Mouse (Mus musculus) MN1 (cell line): ENCODE results near the gene Rab34.

ENCODE experiments used
- DNase-seq: peaks from one replicate; pipeline ENCODE4 v3.0.0-alpha.2; 2016; ENCODE audit warnings: low spot score

Gene Rab34

DNA sequence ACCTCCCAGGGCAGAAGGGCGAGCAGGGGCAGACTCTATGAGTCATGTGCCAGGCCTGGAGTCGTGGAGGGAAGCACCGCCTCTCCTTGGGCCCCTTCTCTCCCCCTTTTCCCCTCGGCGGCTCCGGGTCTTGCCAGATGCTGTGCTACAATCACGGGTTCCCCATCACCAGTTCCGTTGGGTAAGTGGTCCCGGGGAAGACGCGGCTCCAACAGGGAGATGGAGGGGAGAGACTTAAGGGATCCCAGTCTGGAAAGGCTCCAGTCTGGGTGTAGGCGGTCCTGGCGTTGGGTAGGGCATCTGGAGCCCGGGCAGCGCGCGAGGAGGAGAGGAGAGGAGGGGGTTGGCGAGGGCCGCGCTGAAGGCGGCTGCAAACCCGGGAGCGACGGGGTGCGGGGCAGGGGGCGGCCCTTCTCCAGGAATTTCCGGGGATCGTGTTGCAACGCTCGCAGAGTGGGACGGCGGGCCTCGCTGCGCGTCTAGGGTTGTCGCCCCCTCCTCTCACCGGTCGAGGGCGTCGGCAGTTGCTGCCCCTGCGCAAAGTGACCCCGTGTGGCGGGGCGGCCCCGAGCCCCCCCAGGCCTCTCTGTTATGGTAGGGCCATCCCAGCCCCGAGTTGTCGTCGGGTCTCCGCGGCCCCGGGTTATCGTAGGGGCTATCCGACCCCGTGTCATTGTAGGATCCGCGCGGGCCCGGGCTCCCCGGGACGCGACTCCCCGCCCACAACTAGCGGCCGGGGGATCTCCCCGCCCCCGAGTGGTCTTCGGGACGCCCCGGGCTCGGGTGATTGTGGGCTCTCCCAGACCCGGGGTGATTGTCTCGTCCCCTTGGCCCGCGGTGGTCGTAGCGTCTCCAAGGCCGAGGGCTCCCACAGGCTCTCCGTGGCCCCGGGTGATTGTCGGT lies at the start of gene Rab34:
TSS of gene Rab34 (plus strand) at position 100 of the 903 bp plus-strand sequence.
- DNase-seq, result peak; percentile 84

DNA sequence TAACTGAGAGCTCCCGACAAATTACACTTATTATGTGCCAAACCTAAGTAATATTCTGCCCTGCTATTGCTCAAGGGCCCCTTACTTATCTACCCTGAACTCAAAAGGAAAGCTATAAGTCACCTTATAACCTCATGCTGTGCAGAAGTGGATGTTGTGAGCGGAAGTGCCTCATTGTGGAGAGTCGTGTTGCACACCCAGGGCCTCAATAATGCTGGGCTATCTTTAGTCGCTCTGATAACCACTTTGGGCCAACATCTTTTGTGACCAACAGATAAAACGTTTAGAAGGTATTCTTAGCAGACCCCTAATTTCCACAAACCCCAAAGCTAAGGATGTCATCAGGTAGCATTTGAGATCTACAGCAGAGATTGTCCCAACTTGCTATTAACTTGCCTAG lies 47.6 kb upstream of the Rab34 start:
- DNase-seq, result no peak

DNA sequence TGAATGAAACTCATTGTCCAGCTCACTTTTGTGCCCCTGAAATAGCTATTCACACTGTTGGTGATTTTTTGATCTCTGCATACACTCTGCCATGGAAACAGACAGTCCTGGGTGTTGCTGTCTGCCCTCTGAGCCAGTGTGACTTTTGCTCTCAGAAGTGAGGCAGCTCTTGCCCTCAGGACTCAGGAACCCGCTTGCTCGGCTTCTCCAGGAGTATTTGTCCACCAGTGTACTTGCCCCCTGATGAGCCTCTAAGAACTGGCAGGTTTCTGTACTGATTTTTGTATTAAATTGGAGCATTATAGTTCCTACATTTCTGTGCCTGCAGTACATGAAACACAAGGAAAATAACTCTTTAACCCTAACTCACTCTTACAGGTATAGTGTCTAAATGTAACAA lies 44.7 kb upstream of the Rab34 start:
- DNase-seq, result no peak

DNA sequence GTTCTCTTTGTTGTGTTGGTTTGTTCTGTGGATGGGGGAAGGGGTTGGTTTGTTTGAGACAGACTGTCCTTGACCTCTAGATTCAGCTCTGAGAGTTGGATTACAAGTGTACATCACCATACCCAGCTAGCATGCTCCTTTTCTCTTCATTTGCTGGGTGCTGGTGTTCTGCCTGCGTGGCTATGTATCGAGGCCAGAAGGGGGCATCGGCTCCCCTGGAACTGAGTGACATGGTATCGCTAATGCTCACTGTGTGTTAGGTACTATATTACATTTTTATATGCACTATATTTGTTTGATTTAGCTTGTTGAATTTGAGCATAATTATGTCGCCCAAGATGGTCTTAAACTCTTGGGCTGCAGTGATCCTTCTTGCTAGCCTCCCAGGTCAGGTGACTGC lies 42.1 kb upstream of the Rab34 start:
- DNase-seq, result no peak

DNA sequence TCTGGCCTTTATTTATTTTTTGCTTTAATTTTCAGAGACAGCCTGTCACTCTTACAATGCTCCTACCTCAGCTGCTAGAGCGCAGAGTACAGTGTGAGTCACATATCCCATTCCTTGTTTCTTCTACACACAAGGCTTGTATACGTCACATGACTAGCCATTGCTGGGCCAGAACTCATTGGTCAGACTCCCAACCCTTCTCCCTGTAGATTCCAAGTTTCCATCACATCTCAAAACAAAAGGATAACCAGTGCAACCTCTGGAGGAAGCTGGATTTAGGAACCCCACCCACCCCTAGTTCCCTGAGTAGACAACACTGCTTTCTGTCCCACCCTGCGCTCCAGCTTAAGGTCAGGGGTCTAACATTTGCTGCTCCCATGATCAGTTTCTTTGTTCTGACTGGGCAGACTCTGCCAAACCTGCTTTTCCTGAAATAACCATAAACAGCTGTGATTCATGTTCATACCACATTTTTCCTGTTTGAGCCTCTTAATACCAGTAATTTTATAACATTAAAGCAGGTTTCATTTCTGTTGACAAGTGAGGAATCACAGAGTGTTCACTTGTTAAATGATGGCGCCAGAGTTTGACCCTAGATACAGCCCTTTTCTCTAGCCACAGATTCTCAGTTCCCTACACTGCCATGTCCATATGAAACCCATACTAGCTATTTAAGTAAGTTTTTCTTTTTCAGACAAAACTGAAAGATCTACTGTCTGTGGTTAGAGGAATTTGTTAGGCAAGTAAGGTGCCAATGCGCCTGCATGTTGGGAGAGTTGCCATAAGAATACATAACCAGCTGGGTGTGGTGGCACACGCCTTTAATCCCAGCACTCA lies 41.3 kb upstream of the Rab34 start:
- DNase-seq, result no peak

DNA sequence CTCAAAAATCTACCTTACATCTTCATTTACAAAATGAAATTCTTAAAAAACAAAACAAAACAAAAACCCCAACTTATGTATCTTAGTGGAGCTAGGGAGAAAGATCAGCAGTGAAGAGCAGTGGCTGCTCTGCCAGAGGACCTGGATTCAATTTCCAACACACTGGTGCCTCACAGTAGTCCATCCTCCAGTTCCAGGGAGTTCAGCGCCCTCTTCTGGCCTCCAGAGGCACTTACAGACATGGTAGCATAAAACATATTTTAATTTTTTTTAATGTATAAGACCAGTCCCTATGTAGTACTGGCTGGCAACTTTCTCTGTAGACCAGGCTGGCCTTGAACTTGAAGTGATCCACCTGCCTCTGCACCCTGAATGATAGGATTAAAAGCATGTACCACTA lies 37.1 kb upstream of the Rab34 start:
- DNase-seq, result no peak

DNA sequence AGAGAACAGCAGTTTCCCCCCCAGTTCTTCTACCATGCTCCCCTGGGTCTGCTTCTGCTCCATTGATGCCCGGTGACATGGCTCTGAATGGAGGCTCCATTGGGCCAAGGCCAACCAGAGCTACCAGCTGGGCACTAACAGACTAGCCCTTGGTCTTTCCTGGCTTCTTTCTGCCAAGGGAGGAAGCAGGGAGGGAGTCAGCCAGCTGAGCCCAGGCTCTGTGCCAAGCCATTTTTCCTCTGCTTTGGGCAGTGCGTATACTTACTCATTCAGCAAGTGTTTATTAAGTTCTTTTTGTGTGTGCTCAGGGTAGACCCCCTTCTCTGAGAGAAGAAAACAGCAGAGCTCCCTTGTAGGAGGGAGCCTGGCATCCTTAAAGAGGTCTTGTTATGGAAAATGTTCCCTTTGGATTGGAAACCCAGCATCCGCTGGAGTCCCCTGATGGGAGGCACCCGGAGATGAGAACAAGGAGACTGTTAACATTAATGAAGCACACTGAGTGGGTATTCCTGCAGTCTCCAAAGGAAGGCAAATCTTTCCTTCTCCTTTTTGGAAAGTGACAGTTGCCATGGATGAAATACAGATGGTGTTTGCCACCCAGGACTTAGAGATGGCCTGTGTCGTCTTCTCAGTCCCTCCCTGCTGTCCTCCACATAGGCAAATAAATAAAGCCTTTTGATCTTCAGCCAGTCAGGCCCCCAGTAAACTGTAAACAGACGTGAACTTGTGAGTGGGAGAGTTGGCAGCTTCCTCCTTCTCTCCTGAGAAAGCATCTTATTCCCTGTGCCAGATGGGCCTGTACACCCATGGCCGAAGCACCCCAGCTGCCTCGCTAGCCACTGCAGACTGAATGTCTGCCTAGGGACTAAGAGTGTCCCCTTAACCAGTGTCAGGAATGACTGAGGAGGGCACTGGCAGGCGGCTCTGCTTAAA lies 35.7 kb upstream of the Rab34 start:
- DNase-seq, result peak; percentile 70

DNA sequence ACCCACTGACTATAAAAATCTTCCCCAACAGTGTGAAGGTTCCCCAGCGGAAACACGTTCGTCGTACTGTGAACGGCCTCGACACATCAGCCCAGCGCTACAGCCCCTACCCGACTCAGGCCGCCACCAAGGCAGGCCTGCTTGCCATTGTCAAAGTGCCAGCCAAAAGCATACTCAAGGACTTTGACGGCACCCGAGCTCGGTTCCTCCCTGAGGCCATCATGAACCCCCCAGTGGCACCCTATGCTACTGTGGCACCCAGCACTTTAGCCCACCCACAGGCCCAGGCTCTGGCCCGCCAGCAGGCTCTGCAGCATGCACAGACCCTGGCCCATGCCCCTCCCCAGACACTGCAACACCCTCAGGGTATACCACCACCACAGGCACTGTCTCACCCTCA lies 34.5 kb upstream of the Rab34 start:
- no peak for DNase-seq

DNA sequence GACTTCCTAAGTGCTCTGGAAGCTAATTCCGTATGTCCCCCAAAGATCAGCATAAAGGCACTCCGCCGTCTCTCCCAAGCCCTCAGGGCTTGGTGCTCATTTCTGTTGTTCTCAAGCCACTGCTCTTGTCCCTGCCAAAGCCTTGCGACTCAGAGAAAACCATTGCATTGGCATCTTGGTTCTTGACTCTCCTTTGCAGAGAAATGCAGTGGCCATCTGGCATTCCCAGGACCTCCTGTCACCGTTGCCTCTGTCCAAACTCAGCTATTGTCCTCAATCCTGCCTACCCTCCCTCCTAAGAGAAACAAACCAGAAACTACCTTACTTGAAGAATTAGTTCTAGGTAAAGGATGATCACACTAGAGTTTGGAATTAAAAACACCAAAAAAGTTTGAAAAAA lies 32.6 kb upstream of the Rab34 start:
- no peak for DNase-seq

DNA sequence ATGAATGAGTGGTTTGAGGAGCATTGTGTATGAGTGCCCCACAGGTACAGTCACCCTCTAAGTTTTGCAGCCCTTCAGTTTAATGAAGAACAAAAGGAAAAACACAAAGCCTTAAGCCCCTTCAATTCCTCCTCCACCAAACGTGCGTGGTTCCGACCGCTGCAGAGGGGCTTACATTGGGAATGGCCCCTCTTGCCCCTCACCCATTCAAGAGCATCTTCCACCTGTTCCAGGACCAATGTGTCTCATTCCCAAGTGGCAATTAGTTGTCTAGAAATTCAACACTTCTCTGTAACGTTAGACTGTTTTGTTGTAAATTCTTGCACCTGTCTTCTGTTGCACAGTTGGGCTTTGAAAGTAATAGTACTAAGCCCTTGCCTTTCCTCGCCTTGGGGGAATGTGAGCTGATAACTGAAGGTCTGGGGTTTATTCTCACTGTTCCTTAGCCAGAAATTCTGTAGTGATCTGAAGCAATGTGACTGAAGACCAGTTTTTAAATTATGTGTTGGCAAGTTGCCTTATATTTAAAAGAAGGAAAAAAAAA lies 32.0 kb upstream of the Rab34 start:
- DNase-seq, result no peak

DNA sequence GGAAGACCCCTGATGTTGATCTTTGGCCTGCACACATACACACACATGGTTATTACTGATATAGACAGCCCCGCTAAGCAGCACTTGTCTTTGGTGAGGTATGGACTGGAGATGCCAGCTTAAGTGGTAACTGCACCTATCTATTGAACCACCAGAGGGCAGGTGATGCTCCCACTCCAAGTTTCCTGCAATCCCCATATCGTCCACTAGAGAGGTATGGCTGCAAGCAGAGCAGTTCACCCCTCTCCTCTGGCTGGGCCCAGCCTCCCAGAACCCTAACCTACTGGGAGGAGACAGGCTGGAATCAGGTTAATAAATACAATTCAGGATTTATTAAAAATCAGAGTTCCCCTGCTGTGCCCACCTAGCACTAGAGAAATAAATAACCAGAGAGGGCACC lies 29.1 kb upstream of the Rab34 start:
- peak; percentile 89 for DNase-seq

DNA sequence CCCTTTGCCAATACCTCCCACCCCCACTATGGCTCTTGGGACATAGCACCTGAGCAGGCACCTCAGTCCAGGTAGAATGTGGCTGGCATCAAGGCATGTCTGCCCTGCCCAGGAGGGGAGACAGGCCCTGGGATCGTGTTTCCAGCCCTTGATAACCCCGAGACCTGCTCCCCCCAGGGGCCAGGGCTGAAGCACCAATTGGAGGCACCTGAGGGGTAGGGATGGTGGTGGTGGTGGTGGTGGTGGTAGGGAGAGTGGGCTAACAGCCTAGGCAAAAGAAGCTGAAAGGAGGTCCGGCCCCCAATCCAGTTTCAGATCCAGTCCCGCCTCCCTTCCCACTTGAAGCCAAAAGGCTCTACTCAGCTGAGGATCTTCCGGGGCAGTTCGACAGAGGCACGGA lies 28.7 kb upstream of the Rab34 start:
- DNase-seq, result no peak

DNA sequence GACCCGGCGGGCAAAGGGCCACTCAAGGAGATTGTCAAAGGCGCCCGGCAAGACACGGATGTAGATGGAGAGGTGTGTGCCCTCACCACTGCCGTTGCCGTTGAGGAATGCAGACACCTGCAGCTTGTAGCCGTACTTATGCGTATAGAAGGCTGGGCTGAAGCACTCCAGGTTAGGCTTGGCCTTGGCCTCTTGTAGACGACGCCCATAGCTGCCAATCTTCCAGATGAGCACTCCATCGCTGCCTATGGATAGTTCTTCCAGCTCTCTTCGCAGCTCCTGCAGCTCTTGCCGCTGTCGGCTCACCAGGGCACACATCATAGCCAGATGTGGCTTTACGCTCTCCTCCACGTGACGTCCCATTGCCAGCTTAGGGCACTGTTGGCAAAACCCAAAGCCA lies 28.1 kb upstream of the Rab34 start:
- DNase-seq, result no peak

DNA sequence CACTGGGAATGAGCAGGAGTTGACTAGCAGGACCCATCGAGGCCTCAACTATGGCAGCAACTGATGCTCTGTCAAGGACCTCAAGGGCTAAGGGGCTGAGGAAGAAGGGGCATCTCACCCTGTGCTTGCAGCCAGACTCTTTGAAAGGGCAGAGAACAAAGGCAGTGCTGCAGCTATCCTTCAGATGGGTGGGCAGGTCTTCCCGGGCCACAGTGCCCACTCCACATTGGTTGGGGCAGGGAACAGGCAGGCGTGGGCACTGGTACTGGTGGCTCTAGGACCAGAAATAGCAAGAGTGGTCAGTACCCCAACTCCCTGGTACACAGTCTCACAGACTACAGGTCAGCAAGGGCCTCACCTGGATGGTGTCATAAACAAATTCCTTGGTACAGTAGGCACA lies 27.6 kb upstream of the Rab34 start:
- no peak for DNase-seq

DNA sequence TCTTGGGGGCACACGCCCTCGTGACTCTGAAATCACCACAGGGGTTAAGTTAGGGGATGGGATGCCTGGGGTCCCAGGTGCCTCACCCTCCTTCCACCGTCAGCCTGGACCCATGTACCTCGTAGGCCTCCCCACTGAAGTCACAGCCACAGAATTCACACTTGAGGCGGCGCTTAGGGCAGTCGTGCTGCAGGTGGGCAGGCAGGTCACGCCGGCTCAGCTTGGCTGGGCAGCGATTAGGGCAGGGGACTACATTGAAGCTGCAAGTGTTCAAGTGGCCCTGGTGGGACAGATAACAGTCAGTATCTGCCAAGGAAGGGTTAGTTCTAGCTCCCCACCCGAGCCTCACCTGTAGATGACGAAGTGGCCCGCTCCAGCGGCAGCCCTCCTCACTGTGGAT lies 27.1 kb upstream of the Rab34 start:
- DNase-seq, result no peak

DNA sequence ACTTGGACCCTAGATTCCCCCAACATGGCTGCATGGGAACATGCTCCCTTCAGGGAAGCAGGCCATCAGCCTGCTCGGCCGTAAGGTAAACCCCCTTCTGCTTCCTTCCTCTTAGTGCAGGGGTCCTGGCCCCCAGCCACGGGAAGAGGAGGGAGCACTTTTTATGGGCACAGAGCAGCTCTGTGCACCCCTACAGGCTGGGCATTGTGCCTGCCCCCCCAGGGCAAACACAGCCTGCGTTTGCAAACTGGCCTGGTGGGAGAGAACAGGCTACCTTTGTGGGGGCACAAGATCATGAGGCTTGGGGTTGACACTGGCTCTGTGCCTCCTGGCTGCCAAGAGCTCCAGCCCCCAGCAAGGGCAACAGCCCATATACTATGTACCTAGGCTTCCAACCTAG lies 26.3 kb upstream of the Rab34 start:
- no peak for DNase-seq

DNA sequence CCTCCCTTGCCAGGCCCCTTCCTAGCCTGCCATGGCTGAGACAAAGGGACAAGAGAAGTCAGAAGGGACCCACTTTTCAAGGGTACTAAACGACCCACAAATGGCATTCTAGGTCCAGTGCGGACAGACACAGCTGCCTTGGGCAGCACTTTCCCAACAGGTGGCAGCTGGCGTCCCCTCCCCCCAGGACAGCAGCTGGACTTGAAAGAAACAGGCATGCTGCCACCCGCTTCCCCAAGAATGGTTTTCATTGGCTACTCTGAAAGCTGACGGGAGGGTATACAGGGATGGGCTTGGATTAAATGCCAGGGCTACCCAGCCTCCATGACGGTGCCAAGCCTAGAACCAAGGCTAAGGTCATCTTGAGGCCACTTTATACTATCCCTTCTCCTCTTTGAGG lies 25.7 kb upstream of the Rab34 start:
- no peak for DNase-seq

DNA sequence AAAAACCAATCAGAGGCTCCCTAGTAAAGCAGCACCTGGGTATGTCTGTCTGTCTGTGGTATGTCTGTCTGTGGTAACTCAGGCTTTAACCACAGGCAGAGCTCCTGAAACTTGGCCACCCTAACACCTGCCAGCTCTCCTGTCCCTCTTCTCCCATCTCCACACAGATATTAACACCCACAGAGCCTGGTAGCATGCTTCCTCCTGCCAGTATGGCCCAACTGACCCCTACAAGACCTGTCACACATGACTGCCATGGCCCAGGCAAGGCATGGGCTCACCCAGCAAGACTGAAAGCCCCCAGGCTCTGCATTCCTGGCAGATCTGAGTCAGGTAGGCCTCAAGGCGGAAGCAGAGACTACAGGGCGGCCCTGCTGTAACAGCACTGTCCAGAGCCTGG lies 25.2 kb upstream of the Rab34 start:
- no peak for DNase-seq

DNA sequence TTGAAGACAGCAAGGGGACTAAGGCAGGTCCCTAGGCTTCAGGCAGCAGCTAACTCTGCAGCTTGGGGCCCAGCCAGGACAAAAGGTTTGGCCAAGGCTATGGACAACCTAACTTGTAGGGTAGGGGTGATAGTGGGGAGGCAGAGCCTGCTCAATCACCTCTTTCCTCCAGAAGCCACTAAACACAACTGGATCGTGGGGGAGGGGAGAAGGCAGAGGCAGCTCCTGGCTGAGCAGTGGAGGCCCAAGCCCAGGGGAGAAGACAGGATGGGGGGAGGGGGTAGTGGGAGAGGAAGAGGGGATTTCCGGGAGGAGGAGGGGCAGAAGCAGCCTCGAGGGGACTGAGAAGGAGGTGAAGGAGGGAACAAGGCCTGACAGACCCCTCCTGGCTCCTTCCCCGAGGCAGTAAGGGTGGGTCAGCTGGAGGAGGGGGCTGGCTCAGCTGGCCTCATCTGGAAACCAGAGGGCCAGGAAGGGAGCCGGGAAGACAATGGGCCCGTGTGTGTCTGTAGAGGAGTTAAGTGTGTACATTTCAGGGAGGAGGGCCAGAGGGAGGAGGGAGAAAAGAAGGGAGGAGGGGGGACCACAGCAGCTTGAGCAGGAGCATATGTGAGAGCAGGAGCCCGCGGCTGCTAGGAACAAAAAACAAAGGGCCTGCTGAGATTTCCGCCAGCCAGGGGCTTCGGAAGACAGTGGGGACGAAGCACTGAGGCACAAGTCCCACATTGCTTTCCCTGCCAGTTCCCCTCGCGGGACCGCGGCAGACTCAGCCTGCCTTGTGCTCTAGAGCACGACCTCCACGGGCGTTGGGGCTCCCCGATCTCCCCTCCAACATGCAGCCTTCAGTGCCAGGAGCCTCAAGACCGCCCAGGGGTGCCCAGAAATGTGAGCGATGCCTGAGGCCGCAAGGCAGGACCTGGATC lies 24.3 kb upstream of the Rab34 start:
- DNase-seq, result peak; percentile 67

DNA sequence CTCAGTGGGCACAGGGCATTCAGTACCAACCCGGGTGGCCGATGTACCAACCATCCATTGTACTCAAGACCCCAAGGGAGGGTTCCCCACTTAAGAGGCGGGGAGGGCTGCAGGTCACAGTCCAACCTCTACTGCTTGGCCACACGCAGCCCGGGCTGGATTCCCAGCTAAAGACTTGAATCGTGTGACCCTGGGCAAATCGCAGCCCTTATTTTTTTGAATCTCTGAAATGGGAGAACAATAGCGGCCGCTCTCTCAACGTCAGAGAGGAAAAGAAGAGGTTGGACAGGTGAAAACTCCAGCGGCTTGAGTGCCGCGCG lies 23.7 kb upstream of the Rab34 start:
- DNase-seq, result no peak
